Mouse (Mus musculus) spleen, postnatal 10 days (tissue): ENCODE measurements around the gene Col11a2.

Experiments
- DNase-seq, 2 experiments: peaks; one replicate each; pipeline ENCODE4 v3.0.0; 2021 to 2022; ENCODE audit warnings: low spot score in 2 of 2

Gene Col11a2

GRCm38 (mm10) chr17:34104804-34105203 lies 65.6 kb downstream of the Col11a2 start:
- DNase-seq: no peak

GRCm38 (mm10) chr17:34106555-34106954 lies 67.3 kb downstream of the Col11a2 start:
- DNase-seq: no peak

- DNase-seq: no peak
These were observed 68.1 kb downstream of the Col11a2 start for GRCm38 (mm10) chr17:34107109-34107867.

DNA sequence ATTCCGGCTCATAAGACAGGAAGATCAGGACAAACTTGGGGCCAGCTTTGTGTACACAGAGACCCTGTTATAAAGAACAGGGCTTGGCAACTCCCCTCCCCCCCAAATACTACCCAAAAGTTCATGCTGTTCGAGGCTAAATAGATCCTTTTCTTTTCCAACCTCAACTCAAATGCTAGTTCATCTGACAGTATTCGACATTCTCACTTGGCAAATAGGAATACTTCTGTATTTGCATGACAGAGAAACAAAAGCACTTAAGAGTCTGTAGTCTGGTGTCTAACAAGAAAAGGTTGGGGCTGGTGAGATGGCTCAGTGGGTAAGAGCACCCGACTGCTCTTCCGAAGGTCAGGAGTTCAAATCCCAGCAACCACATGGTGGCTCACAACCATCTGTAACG lies 69.2 kb downstream of the Col11a2 start:
- DNase-seq: no peak

DNA sequence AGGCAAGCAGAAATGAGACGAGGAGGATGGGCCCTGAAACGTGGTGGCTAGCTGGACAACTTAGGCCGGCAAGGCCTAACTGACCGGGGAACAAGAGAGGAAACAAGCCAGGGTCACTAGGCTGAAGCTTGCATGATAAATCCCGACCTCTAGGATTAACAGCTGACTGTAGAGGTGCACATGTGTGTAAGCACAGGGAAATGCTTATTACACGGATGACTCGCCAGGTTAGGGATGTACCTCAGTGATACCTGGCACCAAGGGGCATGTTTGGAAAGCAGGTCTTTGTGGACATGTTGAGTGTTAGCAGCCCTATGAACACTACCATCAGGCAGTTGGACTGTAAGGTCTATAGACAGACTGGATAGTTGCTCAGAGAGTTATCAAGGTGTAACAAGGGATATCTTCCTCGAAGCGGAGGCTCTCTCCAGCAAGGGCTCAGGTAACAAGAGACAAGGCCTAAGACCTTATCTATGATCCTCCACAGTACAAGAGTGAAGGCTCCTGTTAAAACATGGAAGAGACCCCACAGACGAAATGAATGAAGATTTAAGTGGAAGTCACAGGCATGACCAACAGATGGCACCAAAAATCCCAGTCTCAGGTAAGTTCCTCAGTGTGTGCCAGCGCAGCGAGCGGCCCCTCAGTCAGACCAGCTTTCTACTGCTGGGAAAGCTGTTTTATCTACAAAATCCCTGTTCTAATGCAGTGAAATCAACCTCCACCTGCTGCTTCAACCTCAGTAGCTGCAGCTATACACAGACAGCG lies 70.0 kb downstream of the Col11a2 start:
- DNase-seq: no peak

- no peak for DNase-seq
These were observed 70.6 kb downstream of the Col11a2 start for GRCm38 (mm10) chr17:34109806-34110195.

DNA sequence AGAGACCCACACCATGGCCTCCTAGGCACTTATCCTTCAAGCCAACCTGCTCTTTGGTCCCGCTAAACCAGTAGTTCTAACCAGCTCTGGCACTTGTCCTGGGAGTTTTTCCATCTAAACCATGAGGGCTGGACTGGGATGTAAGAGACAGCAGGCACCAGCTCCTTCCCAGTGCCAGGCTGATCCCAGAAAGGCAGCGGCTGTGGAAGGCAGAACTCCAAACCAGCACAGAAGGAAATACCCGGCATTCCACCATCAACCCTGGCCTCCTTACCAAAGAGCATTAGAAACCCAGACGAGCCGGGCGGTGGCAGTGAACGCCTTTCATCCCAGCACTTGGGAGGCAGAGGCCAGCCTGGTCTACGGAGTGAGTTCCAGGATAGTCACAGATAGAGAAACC lies 71.1 kb downstream of the Col11a2 start:
- DNase-seq: no peak

DNA sequence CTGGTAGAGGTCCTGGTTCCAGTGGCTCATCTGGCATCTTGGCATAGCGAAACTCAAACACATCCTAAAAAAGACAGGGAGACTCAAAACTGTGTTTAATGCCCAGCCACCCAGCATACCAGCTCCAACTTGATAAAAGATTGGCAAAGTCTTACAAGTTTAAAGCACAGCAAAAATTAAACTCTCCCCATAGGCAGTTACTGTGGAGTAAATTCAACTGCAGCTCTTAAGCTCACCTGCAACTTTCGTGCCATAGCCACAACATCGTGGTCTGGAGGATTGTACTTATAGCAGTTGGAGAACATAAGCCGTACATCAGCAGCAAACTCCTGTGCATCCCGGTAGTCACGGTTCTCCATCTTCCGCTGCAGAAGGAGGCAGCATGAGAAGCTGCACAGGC lies 74.9 kb downstream of the Col11a2 start:
- no peak for DNase-seq
